Mouse (Mus musculus) liver, adult (tissue): Measurements from ENCODE around the gene Pold4.

ENCODE experiments used
- GATA4 ChIP-seq: IDR thresholded peaks from 2 replicates; pipeline ENCODE4 v1.6.1; 2014; ENCODE audit warnings: mild to moderate bottlenecking, low read length; ENCODE audit not compliant: insufficient replicate concordance

The Pold4 gene

DNA sequence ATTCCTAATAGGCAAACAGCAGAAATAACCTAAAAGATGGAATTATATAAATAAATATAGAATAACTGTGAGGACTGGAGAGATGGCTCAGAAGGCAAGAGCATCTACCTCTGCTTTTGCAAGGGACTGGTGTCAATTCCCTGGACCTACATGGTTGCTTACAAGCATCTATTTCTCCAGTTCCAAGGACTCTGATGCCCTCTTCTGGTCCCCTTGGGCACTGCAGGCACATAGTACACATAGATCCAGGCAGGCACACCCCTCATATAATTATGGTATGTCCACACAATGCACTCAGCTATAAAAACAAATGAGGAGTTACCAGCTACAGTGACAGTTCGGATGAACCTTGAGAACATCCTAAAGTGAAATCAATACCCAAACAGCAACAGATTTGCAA is 47.8 kb downstream of the Pold4 start:
- TF ChIP-seq GATA4: no peak

DNA sequence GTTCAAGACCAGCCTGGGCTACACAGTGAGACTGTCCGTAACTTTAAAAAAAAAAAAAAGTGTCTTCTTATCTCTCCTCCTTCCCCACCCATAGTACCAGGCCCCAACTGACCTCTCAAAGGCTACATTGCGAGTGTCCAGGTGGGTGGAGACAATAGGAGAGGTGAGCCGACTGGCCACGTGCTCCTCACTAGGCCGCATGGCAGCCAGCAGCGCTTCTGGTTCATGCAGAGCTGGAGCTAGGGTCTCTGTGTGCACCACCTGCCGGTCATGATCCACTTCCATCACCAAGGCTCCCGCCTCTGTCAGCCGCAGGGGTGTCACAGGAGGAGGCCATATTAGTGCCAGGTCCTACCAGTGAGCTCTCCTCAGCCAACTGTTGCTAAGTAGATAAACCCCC is 48.7 kb downstream of the Pold4 start:
- no peak for TF ChIP-seq GATA4

DNA sequence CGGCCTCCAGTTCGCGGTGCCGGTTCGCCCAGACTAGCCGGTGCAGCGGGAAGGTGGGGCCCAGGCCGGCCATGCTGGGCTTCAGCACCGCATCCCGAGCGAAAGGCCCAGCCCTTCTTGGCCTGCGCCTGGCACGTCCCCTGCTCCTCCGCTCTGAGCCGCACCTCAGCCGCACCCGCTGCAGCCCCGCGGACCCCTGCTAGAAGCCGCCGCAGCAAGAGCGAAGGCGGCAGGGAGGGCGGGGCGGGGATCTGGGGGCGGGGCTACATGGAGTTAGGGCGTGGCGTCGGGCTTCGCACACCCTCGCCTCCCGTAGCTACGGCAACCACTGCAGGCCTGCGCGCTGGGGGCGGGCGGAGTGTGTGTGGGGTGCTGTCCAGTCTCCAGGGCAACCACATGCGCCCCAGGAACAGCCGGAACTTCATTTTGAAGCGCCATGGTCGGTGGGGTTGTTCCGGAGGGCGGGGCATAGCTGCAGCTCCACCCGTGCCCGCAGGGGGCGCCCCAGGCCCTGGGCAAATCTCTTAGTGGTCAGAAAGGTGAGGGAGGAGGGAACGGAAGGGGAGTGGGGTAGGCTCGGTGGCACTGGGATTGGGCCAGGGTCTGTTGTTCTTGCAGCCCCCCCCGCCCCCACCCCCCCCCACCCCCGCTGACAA is 51.3 kb downstream of the Pold4 start, which contains the start of gene Ankrd13d:
Ankrd13d (minus strand) TSS at position 240 of the 656 bp plus-strand sequence.
- no peak for TF ChIP-seq GATA4
